Mouse (Mus musculus): ENCODE measurements at regions not wholly inside any gene's neighbourhood (a gene's known extent, or its start where the extent isn't known, plus 50 kb on each side); places are given as distances from the start of the nearest gene placed in this dataset.

- Histone ChIP-seq H3K4me3 (ENCODE audit: control insufficient read depth in 1 of 2, insufficient read depth in 1 of 2, low read depth in 2 of 2, low read length in 2 of 2) (no peak overlapping the region), H3K9me3 (replicated peaks; ENCODE audit: insufficient read depth, low read length) (no peaks in the 10 kb centered on the region), H3K27ac (ENCODE audit: control insufficient read depth, low read depth, low read length) (no peak overlapping the region), H3K4me1 (ENCODE audit: control insufficient read depth in 1 of 2, insufficient read depth in 2 of 2, low read length in 2 of 2) (no peaks in the 10 kb centered on the region), H3K36me3 (ENCODE audit: control insufficient read depth in 1 of 2, insufficient read depth in 2 of 2, low read length in 2 of 2) (no peaks in the 10 kb centered on the region), H3K79me2 (ENCODE audit: control insufficient read depth, insufficient read depth, low read length, poor library complexity) (no peaks in the 10 kb centered on the region), H3K9ac (ENCODE audit: control insufficient read depth, low read depth, low read length, poor library complexity, severe bottlenecking) (no peak overlapping the region), H3K27me3 (ENCODE audit: control insufficient read depth in 1 of 2, insufficient read depth in 2 of 2, low read length in 2 of 2) (no peaks in the 10 kb centered on the region; a peak in 1 of 4 replicates)
- no peak for DNase-seq (ENCODE audit: low read depth, low spot score)
- TF ChIP-seq MYB (IDR thresholded peaks at IDR 0.05; ENCODE audit: low read depth, low read length) (no peak), ZC3H11A (IDR thresholded peaks at IDR 0.05; ENCODE audit: low read depth, low read length) (no peak), MAFK (IDR thresholded peaks at IDR 0.05; ENCODE audit: borderline replicate concordance, low read depth, low read length) (no peak), POLR2A (IDR thresholded peaks at IDR 0.05; ENCODE audit: control insufficient read depth in 1 of 2, insufficient read depth in 1 of 2, low read depth in 1 of 2, low read length in 2 of 2, poor library complexity in 1 of 2) (no peak), ETS1 (IDR thresholded peaks at IDR 0.05; ENCODE audit: low read depth, low read length) (no peak), RCOR1 (IDR thresholded peaks at IDR 0.05; ENCODE audit: low read depth, low read length) (no peak), HCFC1 (IDR thresholded peaks at IDR 0.05; ENCODE audit: low read depth, low read length) (no peak), MEF2A (IDR thresholded peaks at IDR 0.05; ENCODE audit: extremely low read depth, insufficient replicate concordance, low read depth, low read length, poor library complexity, severe bottlenecking) (no peak), NRF1 (IDR thresholded peaks at IDR 0.05; ENCODE audit: insufficient read depth, low read depth, low read length, poor library complexity, severe bottlenecking) (no peak), ZNF384 (IDR thresholded peaks at IDR 0.05; ENCODE audit: low read depth, low read length) (no peak), CHD2 (IDR thresholded peaks at IDR 0.05; ENCODE audit: low read length) (no peak), KAT2A (conservative IDR thresholded peaks at IDR 0.05; ENCODE audit: low read depth, low read length) (no peak), USF1 (IDR thresholded peaks at IDR 0.05; ENCODE audit: low read depth, low read length) (no peak), UBTF (IDR thresholded peaks at IDR 0.05; ENCODE audit: borderline replicate concordance, insufficient read depth, low read depth, low read length) (no peak), ELF1 (IDR thresholded peaks at IDR 0.05; ENCODE audit: low read depth, low read length) (no peak), POLR2AphosphoS2 (IDR thresholded peaks at IDR 0.05; ENCODE audit: low read length) (no peak)
Measured at GRCm38 (mm10) chr4:83926195-83926731, 400.9 kb downstream of the Ccdc171 start.

- no peak for DNase-seq (ENCODE audit: low read depth, low spot score)
- TF ChIP-seq KAT2A (conservative IDR thresholded peaks at IDR 0.05; ENCODE audit: low read depth, low read length) (no peak), CHD1 (IDR thresholded peaks at IDR 0.05; ENCODE audit: low read depth, low read length) (no peak), NELFE (IDR thresholded peaks at IDR 0.05; ENCODE audit: low read depth, low read length) (no peak), MAX (IDR thresholded peaks at IDR 0.05; ENCODE audit: low read length) (no peak), E2F4 (IDR thresholded peaks at IDR 0.05; ENCODE audit: borderline replicate concordance, low read depth, low read length) (no peak), USF2 (IDR thresholded peaks at IDR 0.05; ENCODE audit: borderline replicate concordance in 1 of 2, insufficient read depth in 1 of 2, low read depth in 1 of 2, low read length in 2 of 2) (no peak), TAL1 (IDR thresholded peaks at IDR 0.05; ENCODE audit: low read length) (no peak), ZMIZ1 (IDR thresholded peaks at IDR 0.05; ENCODE audit: low read depth, low read length) (no peak), TCF12 (IDR thresholded peaks at IDR 0.05; ENCODE audit: low read depth, low read length) (no peak), MAFK (IDR thresholded peaks at IDR 0.05; ENCODE audit: borderline replicate concordance, low read depth, low read length) (no peak), ZNF384 (IDR thresholded peaks at IDR 0.05; ENCODE audit: low read depth, low read length) (no peak), BHLHE40 (IDR thresholded peaks at IDR 0.05; ENCODE audit: borderline replicate concordance, low read depth, low read length) (no peak), CTCF (IDR thresholded peaks at IDR 0.05 in 2 of 3, conservative IDR thresholded peaks at IDR 0.05 in 1 of 3; ENCODE audit: control insufficient read depth in 1 of 3, insufficient read depth in 1 of 3, low read depth in 2 of 3, low read length in 3 of 3, poor library complexity in 1 of 3, severe bottlenecking in 1 of 3) (no peak)
- H3K4me3 ChIP-seq (ENCODE audit: control insufficient read depth in 1 of 2, insufficient read depth in 1 of 2, low read depth in 2 of 2, low read length in 2 of 2), result no peak overlapping the region
Measured at GRCm38 (mm10) chr4:83931897-83932654, 406.7 kb downstream of the Ccdc171 start.

More at GRCm38 (mm10) chr4:83931897-83932654, 406.7 kb downstream of the Ccdc171 start:
- no peaks in the 10 kb centered on the region for H3K79me2 ChIP-seq (ENCODE audit: control insufficient read depth, insufficient read depth, low read length, poor library complexity)
- no peak overlapping the region for H3K27ac ChIP-seq (ENCODE audit: control insufficient read depth, low read depth, low read length)
- no peak overlapping the region for H3K9ac ChIP-seq (ENCODE audit: control insufficient read depth, low read depth, low read length, poor library complexity, severe bottlenecking)
- no peaks in the 10 kb centered on the region for H3K9me3 ChIP-seq (replicated peaks; ENCODE audit: insufficient read depth, low read length)
- H3K36me3 ChIP-seq (ENCODE audit: control insufficient read depth in 1 of 2, insufficient read depth in 2 of 2, low read length in 2 of 2), result no peaks in the 10 kb centered on the region
- no peaks in the 10 kb centered on the region; a peak in 1 of 4 replicates for H3K27me3 ChIP-seq (ENCODE audit: control insufficient read depth in 1 of 2, insufficient read depth in 2 of 2, low read length in 2 of 2)
- no peaks in the 10 kb centered on the region for H3K4me1 ChIP-seq (ENCODE audit: control insufficient read depth in 1 of 2, insufficient read depth in 2 of 2, low read length in 2 of 2)

All from MEL (cell line).